Mouse (Mus musculus): Measurements from ENCODE around the gene Oxct2a. TPM values are rescaled to one million over a fixed set of nuclear protein-coding genes. Genes with fewer than 3 reads are reported as not detected.
"Not testable (repeated sequence)": the region's sequence is repeated elsewhere in the genome, so short reads cannot be mapped to it uniquely, and the experiment has no call there.

Oxct2a gene
- polyA plus RNA-seq, 1 experiment from 2014 or later, result 0.17 TPM

DNA sequence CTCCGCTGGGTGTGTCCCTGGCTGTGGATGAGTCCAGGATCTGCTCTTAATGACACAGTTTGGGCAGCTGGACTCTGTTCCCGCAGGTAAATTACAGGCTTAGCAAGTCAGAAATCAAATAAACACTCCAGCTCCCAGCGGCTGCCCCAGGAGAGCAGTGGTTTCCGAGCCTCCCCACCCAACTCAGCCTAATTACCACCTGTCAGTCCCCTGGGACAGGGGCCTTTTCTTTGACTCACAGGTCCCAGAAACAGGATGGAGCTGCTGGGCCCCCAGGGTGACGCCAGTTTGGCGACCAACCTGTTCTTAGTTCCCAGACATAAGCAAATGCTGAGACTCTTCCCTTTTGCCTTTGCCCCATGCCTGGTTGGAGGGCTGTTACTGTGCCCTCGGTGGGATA, 11.6 kb downstream of the Oxct2a start:
- whole genome bisulfite sequencing, result 62% methylated on average over 7 of the region's 7 CpGs
- H3K9ac ChIP-seq, result no peak overlapping the region
- H3K27ac ChIP-seq, result no peak overlapping the region; the same call in 1 of the 2 replicates
- no peaks in the 10 kb centered on the region for H3K9me3 ChIP-seq
- peaks cover 2% of the 10 kb centered on the region; the same call in 1 of the 2 replicates for H3K4me1 ChIP-seq
- H3K27me3 ChIP-seq, result no peaks in the 10 kb centered on the region
- H3K36me3 ChIP-seq, result no peaks in the 10 kb centered on the region; the same call in 1 of the 2 replicates
- no peak overlapping the region for H3K4me2 ChIP-seq
- H3K4me3 ChIP-seq, result no peak overlapping the region
- no peak for ATAC-seq (ENCODE audit: insufficient number of reproducible peaks, low FRiP score, low TSS enrichment, low read depth)

- WGBS, result 52% methylated on average over 3 of the region's 3 CpGs
- no peaks in the 10 kb centered on the region for H3K9me3 ChIP-seq
Observed at GRCm38 (mm10) chr4:123308292-123308691, 15.1 kb downstream of the Oxct2a start.

DNA sequence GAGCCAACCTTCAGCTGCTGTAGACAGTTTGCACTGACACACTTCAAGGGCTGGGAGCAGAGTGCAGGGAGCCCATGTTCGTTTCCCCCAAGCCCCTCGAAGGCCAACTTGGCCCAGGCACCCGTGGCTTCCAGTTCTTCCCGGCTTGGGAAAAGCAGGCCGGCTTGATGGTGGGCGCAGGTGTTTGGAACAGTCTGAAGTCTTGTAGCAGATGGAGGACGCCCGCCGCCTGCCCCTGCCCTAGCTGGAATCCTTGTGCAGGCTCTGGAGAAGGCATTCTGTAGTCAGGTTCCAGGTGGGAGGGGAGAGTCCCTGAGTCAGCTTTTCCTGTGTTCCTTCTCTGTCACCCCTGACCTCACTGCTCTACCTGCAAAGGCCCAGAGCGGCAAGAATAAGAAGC, 16.4 kb downstream of the Oxct2a start:
- Histone ChIP-seq H3K4me3 (no peak overlapping the region), H3K27me3 (no peaks in the 10 kb centered on the region), H3K4me2 (no peak overlapping the region), H3K9me3 (no peaks in the 10 kb centered on the region), H3K9ac (no peak overlapping the region), H3K4me1 (peaks cover 2% of the 10 kb centered on the region; the same call in 1 of the 2 replicates), H3K36me3 (peaks cover 21% of the 10 kb centered on the region), H3K27ac (no peak overlapping the region)
- 69% methylated on average over 10 of the region's 10 CpGs for WGBS
- ATAC-seq (ENCODE audit: insufficient number of reproducible peaks, low FRiP score, low TSS enrichment, low read depth), result no peak

More at GRCm38 (mm10) chr4:123308292-123308691, 15.1 kb downstream of the Oxct2a start:
- Histone ChIP-seq H3K9ac (no peak overlapping the region), H3K27me3 (no peaks in the 10 kb centered on the region), H3K4me2 (no peak overlapping the region), H3K4me3 (no peak overlapping the region), H3K36me3 (peaks cover 8% of the 10 kb centered on the region), H3K4me1 (peaks cover 2% of the 10 kb centered on the region; the same call in 1 of the 2 replicates), H3K27ac (no peak overlapping the region)
- no peak for ATAC-seq (ENCODE audit: insufficient number of reproducible peaks, low FRiP score, low TSS enrichment, low read depth)

DNA sequence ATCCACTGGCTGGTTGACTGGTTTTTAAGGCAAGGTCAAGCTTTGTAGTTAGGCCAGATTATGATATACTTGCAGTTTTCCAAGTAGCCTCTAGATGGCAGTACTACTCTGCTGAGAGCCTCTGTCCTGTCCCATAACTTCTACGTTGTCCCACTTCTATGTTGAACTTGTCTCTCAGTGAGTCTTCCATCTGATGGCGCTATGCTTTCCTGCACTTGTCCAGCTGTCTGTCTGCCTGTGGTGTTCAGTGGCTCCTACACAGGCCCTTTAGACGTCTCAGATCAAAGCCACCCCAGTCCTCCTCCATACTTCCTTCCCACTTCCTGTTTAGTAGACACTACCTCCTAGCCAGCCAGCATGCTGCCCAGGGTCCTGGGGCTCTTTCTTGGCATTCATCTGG, 17.6 kb downstream of the Oxct2a start:
- Histone ChIP-seq H3K27ac (no peak overlapping the region), H3K4me2 (no peak overlapping the region), H3K4me3 (no peak overlapping the region), H3K27me3 (no peaks in the 10 kb centered on the region), H3K36me3 (peaks cover 26% of the 10 kb centered on the region), H3K9ac (no peak overlapping the region), H3K4me1 (peaks cover 2% of the 10 kb centered on the region; the same call in 1 of the 2 replicates), H3K9me3 (no peaks in the 10 kb centered on the region)
- WGBS, result 19% methylated on average over 3 of the region's 3 CpGs
- peak; percentile 42; the same call in 1 of the 2 replicates for ATAC-seq (ENCODE audit: insufficient number of reproducible peaks, low FRiP score, low TSS enrichment, low read depth)

GRCm38 (mm10) chr4:123298980-123299670, 24.3 kb downstream of the Oxct2a start:
- no peak overlapping the region for H3K4me3 ChIP-seq
- H3K9me3 ChIP-seq, result no peaks in the 10 kb centered on the region
- no peak overlapping the region for H3K4me2 ChIP-seq
- H3K4me1 ChIP-seq, result no peaks in the 10 kb centered on the region
- no peaks in the 10 kb centered on the region for H3K27me3 ChIP-seq
- H3K9ac ChIP-seq, result no peak overlapping the region
- no peak for ATAC-seq (ENCODE audit: insufficient number of reproducible peaks, low FRiP score, low TSS enrichment, low read depth)
- no peak overlapping the region for H3K27ac ChIP-seq
- 86% methylated on average over 11 of the region's 11 CpGs for WGBS
- peaks cover 86% of the 10 kb centered on the region for H3K36me3 ChIP-seq

DNA sequence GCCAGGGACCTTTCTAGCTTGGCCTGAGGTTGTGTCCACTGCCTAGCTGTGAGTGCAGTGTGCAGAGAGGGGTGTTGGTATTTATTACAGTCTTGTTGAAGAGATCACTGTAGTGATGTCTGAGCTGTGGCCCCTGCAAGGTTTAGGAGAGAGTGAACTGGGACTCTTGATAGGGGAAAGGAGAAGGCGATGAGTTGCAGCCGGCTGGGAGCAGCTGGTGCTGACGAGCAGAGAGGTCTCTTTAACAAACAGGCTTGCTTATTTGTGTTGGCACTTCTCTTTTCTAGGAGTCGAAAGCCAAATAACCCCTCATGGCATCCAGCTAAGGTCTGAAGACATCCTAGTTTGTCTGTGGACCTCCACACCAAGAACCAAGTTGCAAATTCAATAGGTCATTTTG, 25.2 kb downstream of the Oxct2a start:
- no peak for ATAC-seq (ENCODE audit: insufficient number of reproducible peaks, low FRiP score, low TSS enrichment, low read depth)
- no peaks in the 10 kb centered on the region for H3K27me3 ChIP-seq
- H3K4me3 ChIP-seq, result no peak overlapping the region
- H3K9me3 ChIP-seq, result no peaks in the 10 kb centered on the region
- H3K4me1 ChIP-seq, result no peaks in the 10 kb centered on the region
- H3K36me3 ChIP-seq, result peaks cover 86% of the 10 kb centered on the region
- WGBS, result 82% methylated on average over 4 of the region's 4 CpGs
- no peak overlapping the region for H3K9ac ChIP-seq
- no peak overlapping the region for H3K4me2 ChIP-seq
- H3K27ac ChIP-seq, result no peak overlapping the region

DNA sequence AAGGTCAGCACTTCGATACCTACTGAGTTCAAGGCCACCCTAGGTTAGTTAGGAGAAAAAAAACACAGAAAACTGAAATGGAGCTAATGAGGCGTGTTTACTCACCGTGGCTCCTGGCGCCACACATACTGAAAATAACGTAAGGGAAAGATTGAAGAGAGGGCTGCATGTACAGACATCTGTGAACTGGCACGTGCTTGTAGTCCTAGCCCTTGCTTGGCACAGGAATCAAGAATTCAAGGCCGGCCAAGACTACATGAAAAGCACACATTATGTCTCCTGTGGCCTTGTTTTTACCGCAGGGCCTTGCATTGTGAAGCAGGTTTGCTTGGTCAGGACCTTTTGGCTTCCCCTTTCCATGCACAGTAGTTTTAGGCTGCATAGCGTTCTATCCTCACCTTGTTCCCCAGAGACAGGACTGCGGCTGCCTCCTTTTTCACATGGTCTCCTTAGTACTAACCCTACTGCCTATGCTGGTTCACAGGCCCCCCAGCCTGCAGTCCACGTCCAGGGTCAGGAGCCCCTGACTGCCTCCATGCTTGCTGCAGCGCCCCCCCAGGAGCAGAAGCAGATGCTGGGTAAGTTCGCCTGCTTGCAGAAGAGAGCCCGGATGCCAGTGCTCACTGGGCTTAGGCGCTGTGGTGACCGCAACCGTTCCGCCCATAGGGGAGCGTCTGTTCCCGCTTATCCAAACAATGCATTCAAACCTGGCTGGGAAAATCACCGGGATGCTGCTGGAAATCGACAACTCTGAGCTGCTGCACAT, 26.1 kb downstream of the Oxct2a start:
- peaks cover 86% of the 10 kb centered on the region for H3K36me3 ChIP-seq
- 91% methylated on average over 22 of the region's 22 CpGs for WGBS
- H3K27ac ChIP-seq, result no peak overlapping the region
- H3K9ac ChIP-seq, result no peak overlapping the region
- H3K27me3 ChIP-seq, result no peaks in the 10 kb centered on the region
- H3K4me1 ChIP-seq, result no peaks in the 10 kb centered on the region
- H3K9me3 ChIP-seq, result no peaks in the 10 kb centered on the region
- ATAC-seq (ENCODE audit: insufficient number of reproducible peaks, low FRiP score, low TSS enrichment, low read depth), result no peak
- H3K4me3 ChIP-seq, result no peak overlapping the region
- no peak overlapping the region for H3K4me2 ChIP-seq

DNA sequence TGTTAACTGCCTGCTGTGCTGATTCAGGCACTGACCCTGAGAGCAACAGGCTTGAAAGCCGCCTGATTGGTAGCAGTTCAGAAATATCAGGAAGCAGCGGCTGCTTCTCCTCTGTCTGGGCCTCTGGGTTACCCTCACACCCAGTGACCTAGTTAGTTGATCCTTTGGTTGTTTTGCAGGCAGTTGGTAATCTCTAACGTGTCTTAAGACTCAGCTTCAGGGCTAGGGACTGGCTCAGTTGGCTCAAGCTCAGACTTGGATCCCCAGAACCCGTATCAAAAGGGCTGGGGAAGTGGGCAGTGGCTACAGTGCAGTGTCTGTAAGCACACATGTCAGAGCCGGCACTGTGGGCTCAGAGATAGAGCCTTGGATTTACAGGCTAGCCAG, 27.3 kb downstream of the Oxct2a start:
- H3K36me3 ChIP-seq, result peaks cover 89% of the 10 kb centered on the region
- 77% methylated on average over 5 of the region's 5 CpGs for WGBS
- no peak overlapping the region for H3K4me2 ChIP-seq
- H3K4me1 ChIP-seq, result no peaks in the 10 kb centered on the region
- H3K27me3 ChIP-seq, result no peaks in the 10 kb centered on the region
- no peaks in the 10 kb centered on the region for H3K9me3 ChIP-seq
- no peak overlapping the region for H3K27ac ChIP-seq
- no peak overlapping the region for H3K4me3 ChIP-seq
- H3K9ac ChIP-seq, result no peak overlapping the region
- ATAC-seq (ENCODE audit: insufficient number of reproducible peaks, low FRiP score, low TSS enrichment, low read depth), result no peak

GRCm38 (mm10) chr4:123295516-123296147, 27.8 kb downstream of the Oxct2a start:
- Histone ChIP-seq H3K27me3 (no peaks in the 10 kb centered on the region), H3K36me3 (peaks cover 93% of the 10 kb centered on the region), H3K9me3 (no peaks in the 10 kb centered on the region), H3K4me3 (no peak overlapping the region), H3K27ac (no peak overlapping the region), H3K4me1 (no peaks in the 10 kb centered on the region), H3K4me2 (no peak overlapping the region), H3K9ac (no peak overlapping the region)
- 88% methylated on average over 21 of the region's 21 CpGs for WGBS
- ATAC-seq (ENCODE audit: insufficient number of reproducible peaks, low FRiP score, low TSS enrichment, low read depth), result no peak

- H3K27ac ChIP-seq; H3K4me2 ChIP-seq; H3K9ac ChIP-seq; H3K4me1 ChIP-seq; ATAC-seq (ENCODE audit: insufficient number of reproducible peaks, low FRiP score, low TSS enrichment, low read depth); H3K27me3 ChIP-seq; H3K4me3 ChIP-seq; H3K9me3 ChIP-seq: not testable (repeated sequence)
- WGBS, result 86% methylated on average over 15 of the region's 15 CpGs
- peaks cover 90% of the 10 kb centered on the region for H3K36me3 ChIP-seq
Observed at GRCm38 (mm10) chr4:123295026-123295425, 28.4 kb downstream of the Oxct2a start.

GRCm38 (mm10) chr4:123293661-123294443, 29.6 kb downstream of the Oxct2a start:
- no peaks in the 10 kb centered on the region for H3K4me1 ChIP-seq
- peaks cover 90% of the 10 kb centered on the region for H3K36me3 ChIP-seq
- H3K27ac ChIP-seq, result no peak overlapping the region
- no peak for ATAC-seq (ENCODE audit: insufficient number of reproducible peaks, low FRiP score, low TSS enrichment, low read depth)
- no peaks in the 10 kb centered on the region for H3K9me3 ChIP-seq
- H3K27me3 ChIP-seq, result no peaks in the 10 kb centered on the region
- H3K9ac ChIP-seq, result no peak overlapping the region
- 75% methylated on average over 7 of the region's 7 CpGs for WGBS
- no peak overlapping the region for H3K4me2 ChIP-seq
- H3K4me3 ChIP-seq, result no peak overlapping the region
